Mouse (Mus musculus) C2C12 (cell line): Measurements from ENCODE around the gene Stim1.
"Not testable (repeated sequence)": the region's sequence is repeated elsewhere in the genome, so short reads cannot be mapped to it uniquely, and the experiment has no call there.

ENCODE experiments used
- CTCF ChIP-seq: IDR thresholded peaks from one replicate; pipeline ENCODE4 v1.5.1; 2011; ENCODE audit not compliant: control insufficient read depth, insufficient read depth, insufficient read length
- FOSL1 ChIP-seq: IDR thresholded peaks from one replicate; pipeline ENCODE4 v1.8.0; 2011; ENCODE audit warnings: mild to moderate bottlenecking, low read length; ENCODE audit not compliant: poor library complexity, insufficient read depth, severe bottlenecking
- MAX ChIP-seq: IDR thresholded peaks from one replicate; pipeline ENCODE4 v1.6.1; 2011; ENCODE audit warnings: mild to moderate bottlenecking, control low read depth
- MYOD1 ChIP-seq: IDR thresholded peaks from one replicate; pipeline ENCODE4 v1.6.1; 2011; ENCODE audit warnings: low read depth; ENCODE audit not compliant: control insufficient read depth, insufficient read length

DNA sequence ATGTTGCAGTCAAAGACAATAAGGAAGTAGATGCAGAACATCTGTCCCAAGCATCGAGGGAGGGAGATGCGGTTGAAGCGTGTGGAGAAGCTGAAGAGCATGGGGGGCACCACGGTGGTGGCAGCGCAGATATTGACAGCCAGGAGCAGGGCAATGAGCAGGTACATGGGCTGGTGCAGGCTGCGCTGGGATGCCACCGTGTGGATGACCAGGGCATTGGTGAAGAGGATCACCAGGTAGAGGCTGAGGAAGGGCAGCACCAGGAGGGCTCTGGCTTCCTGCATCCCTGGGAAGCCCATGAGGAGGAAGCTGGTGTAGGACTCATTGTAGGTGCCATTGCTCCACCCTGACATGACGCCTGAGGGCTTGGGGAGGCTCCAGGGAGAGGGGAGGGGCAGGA lies 217.2 kb downstream of the Stim1 start:
- not testable (repeated sequence) for TF ChIP-seq MAX, CTCF, MYOD1, FOSL1
